Mouse (Mus musculus): ENCODE data around the gene 5730522E02Rik.

GRCm38 (mm10) chr11:26236540-26236939 is 26.0 kb upstream of the 5730522E02Rik start:
- TF ChIP-seq CTCF (IDR thresholded peaks at IDR 0.05; ENCODE audit: extremely low read depth, insufficient read depth, low read length) = no peak
- TF ChIP-seq POLR2A (IDR thresholded peaks at IDR 0.05; ENCODE audit: extremely low read depth, insufficient read depth, low read length) = no peak
